Comparison of ENCODE assay signal across 31 mouse cellular contexts in the genomic region with DNA sequence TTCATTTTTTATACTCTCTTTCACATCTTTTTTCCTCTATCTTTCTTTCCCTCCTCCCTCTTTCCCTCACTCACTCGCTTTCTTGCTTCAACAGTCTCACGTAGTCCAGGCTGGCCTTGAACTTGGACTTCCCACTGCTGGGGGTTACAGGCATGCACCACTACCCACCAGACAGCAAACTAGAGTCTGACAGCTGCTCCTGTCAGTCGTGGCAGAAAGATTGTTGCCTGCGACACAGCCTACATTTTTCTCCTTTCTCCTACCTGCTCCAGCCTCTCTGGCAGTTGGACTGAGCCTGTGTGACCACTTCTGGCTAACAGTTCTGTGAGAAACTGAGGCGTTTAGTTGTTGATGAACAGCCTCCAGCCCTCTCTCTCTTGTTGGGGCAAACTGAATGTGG. TPM values are rescaled to one million over a fixed set of nuclear protein-coding genes. Genes with fewer than 3 reads are reported as not detected.
A peak's percentile ranks its signal among the peaks of the same experiment; 100 is the strongest.
DNase-seq lines count a peak whose midpoint lies in the region; ATAC-seq and TF ChIP-seq lines count a peak whose summit lies in the region.
"Had no signal": no experiment of that assay in that cellular context is flagged by ENCODE, and none has a peak within 500 bp of the region (broad histone marks: within the 10 kb centered on the region; RNA-seq: fewer than 3 reads in every experiment).

No protein-coding gene starts in this region.

- H3K79me2 ChIP-seq in myocyte (ENCODE audit: control insufficient read depth, insufficient read depth), result peaks cover 19% of the 10 kb centered on the region

- ATAC-seq in stomach, postnatal 0 days (ENCODE audit: low FRiP score, low TSS enrichment), result no peak
- ATAC-seq: CD4-positive, CD25-positive, alpha-beta regulatory T cell, adult 4 months; forebrain, embryonic 15.5 days; hindbrain, postnatal 0 days; inflammation-experienced regulatory T-cells, adult 6 months had no signal

- TF ChIP-seq EP300 in stomach, postnatal 0 days (optimal IDR thresholded peaks at IDR 0.05), result no peak

- H3K4me3 ChIP-seq in testis, adult 2 months (ENCODE audit: control insufficient read depth, low read depth, low read length), result peak overlapping the region; percentile 89
- H3K4me3 ChIP-seq in myocyte, result no peak overlapping the region
- no peak overlapping the region for H3K4me3 ChIP-seq in stomach, postnatal 0 days (ENCODE audit: low read depth, low read length)
- H3K4me3 ChIP-seq: embryonic facial prominence, embryonic 12.5 days; embryonic facial prominence, embryonic 15.5 days; erythroblast, embryonic 14.5 days; forebrain, embryonic 12.5 days; forebrain, embryonic 15.5 days; heart, embryonic 12.5 days; heart, embryonic 15.5 days had no signal

- no peaks in the 10 kb centered on the region for H3K9me3 ChIP-seq in stomach, postnatal 0 days (ENCODE audit: control insufficient read depth, low read length)
- H3K9me3 ChIP-seq: embryonic facial prominence, embryonic 12.5 days; embryonic facial prominence, embryonic 15.5 days; forebrain, embryonic 12.5 days; forebrain, embryonic 15.5 days; heart, embryonic 12.5 days; heart, embryonic 15.5 days had no signal

- no peak overlapping the region for H3ac ChIP-seq in myocyte (ENCODE audit: control insufficient read depth, insufficient read length)

- TF ChIP-seq CTCF in testis, adult 2 months (IDR thresholded peaks at IDR 0.05; ENCODE audit: control insufficient read depth, insufficient read depth, insufficient replicate concordance, low read depth, low read length), result no peak
- TF ChIP-seq CTCF in stomach, postnatal 0 days (IDR thresholded peaks at IDR 0.05; ENCODE audit: low read depth), result no peak

- H3K4me2 ChIP-seq in myocyte (ENCODE audit: low read depth), result no peak overlapping the region
- no peak overlapping the region for H3K4me2 ChIP-seq in stomach, postnatal 0 days (replicated peaks; ENCODE audit: low read depth)
- H3K4me2 ChIP-seq: embryonic facial prominence, embryonic 12.5 days; embryonic facial prominence, embryonic 15.5 days; forebrain, embryonic 12.5 days; forebrain, embryonic 15.5 days; heart, embryonic 12.5 days; heart, embryonic 15.5 days; hindbrain, embryonic 14.5 days had no signal

- no peak for DNase-seq in testis, postnatal 10 days (ENCODE audit: low spot score)
- DNase-seq in stomach, postnatal 0 days (ENCODE audit: low spot score), result no peak
- no peak for DNase-seq in adrenal gland, postnatal 25 days
- DNase-seq in layer of hippocampus, adult 8-10 months (ENCODE audit: low spot score in 2 of 2), result no peak
- DNase-seq: adrenal gland, postnatal 10 days; B cell, adult 2 months; cerebellum, adult 11 months; cerebellum, adult 2 months; cerebellum, adult 9-11 months; cerebellum, postnatal 25 days; gastrocnemius, postnatal 25 days; heart, adult 18-20 months; heart, postnatal 10 days; heart, postnatal 4 days had no signal

- 75% methylated on average over 5 of the region's 5 CpGs for WGBS in stomach, postnatal 0 days

- H3K4me1 ChIP-seq in testis, adult 2 months (ENCODE audit: control insufficient read depth, insufficient read depth, low read length), result peaks cover 5% of the 10 kb centered on the region
- 0 out of 2 replicates have a peak, but pooled peaks cover 2% of the 10 kb centered on the region for H3K4me1 ChIP-seq in stomach, postnatal 0 days (replicated peaks; ENCODE audit: control insufficient read depth, insufficient read depth)

- no peak overlapping the region for H3K9ac ChIP-seq in stomach, postnatal 0 days (ENCODE audit: low read length)
- H3K9ac ChIP-seq: embryonic facial prominence, embryonic 12.5 days; embryonic facial prominence, embryonic 15.5 days; forebrain, embryonic 12.5 days; forebrain, embryonic 15.5 days; heart, embryonic 12.5 days; heart, embryonic 15.5 days; hindbrain, embryonic 14.5 days had no signal

- H3K27ac ChIP-seq in testis, adult 2 months (ENCODE audit: control insufficient read depth, insufficient read depth, low read depth, low read length), result no peak overlapping the region
- peak overlapping the region; percentile 31; the same call in 1 of the 2 replicates for H3K27ac ChIP-seq in stomach, postnatal 0 days (replicated peaks)
- H3K27ac ChIP-seq: embryonic facial prominence, embryonic 12.5 days; embryonic facial prominence, embryonic 15.5 days; forebrain, embryonic 12.5 days; forebrain, embryonic 15.5 days; heart, embryonic 15.5 days; hindbrain, embryonic 14.5 days; hindbrain, postnatal 0 days had no signal

- peaks cover 2% of the 10 kb centered on the region for H3K36me3 ChIP-seq in testis, adult 2 months (ENCODE audit: control insufficient read depth, insufficient read depth, low read length)
- H3K36me3 ChIP-seq in myocyte (ENCODE audit: control insufficient read depth, insufficient read depth), result no peaks in the 10 kb centered on the region
- H3K36me3 ChIP-seq in stomach, postnatal 0 days (ENCODE audit: control insufficient read depth, insufficient read depth, low read length), result no peaks in the 10 kb centered on the region
- H3K36me3 ChIP-seq: embryonic facial prominence, embryonic 12.5 days; embryonic facial prominence, embryonic 15.5 days; forebrain, embryonic 12.5 days; forebrain, embryonic 15.5 days; heart, embryonic 12.5 days; heart, embryonic 15.5 days had no signal

- H3K27me3 ChIP-seq in testis, adult 2 months (ENCODE audit: control insufficient read depth, insufficient read depth, low read length), result no peaks in the 10 kb centered on the region
- H3K27me3 ChIP-seq in myocyte (ENCODE audit: control insufficient read depth, insufficient read depth, insufficient read length), result no peaks in the 10 kb centered on the region
- no peaks in the 10 kb centered on the region for H3K27me3 ChIP-seq in stomach, postnatal 0 days (ENCODE audit: control insufficient read depth, insufficient read depth, low read length)
- H3K27me3 ChIP-seq: Patski had no signal

- 0 out of 2 replicates have a peak, but pooled peaks have one; percentile 25 for TF ChIP-seq POLR2A in testis, adult 2 months (IDR thresholded peaks at IDR 0.05; ENCODE audit: control insufficient read depth, low read depth, low read length)
- no peak for TF ChIP-seq POLR2A in myocyte (IDR thresholded peaks at IDR 0.05; ENCODE audit: insufficient read length, low read depth)

TF ChIP-seq in myocyte, 11 proteins besides CTCF, POLR2A, EP300 and RAD21:
- TF ChIP-seq MYOG (IDR thresholded peaks at IDR 0.05; ENCODE audit: control insufficient read depth in 1 of 3, insufficient read depth in 1 of 3, insufficient read length in 2 of 3, low read depth in 2 of 3), result peak in 1 of 3 experiments; percentile 6
- no peak for TF ChIP-seq REST (IDR thresholded peaks at IDR 0.05; ENCODE audit: insufficient read depth, insufficient read length)
- peak in 2 of 3 experiments; percentile 62 to 75 for TF ChIP-seq MYOD1 (IDR thresholded peaks at IDR 0.05; ENCODE audit: control insufficient read depth in 1 of 3, insufficient read length in 2 of 3, low read depth in 2 of 3)
- TF ChIP-seq CEBPB (IDR thresholded peaks at IDR 0.05; ENCODE audit: insufficient read depth, poor library complexity, severe bottlenecking), result no peak
- TF ChIP-seq TCF12 (IDR thresholded peaks at IDR 0.05; ENCODE audit: insufficient read depth, poor library complexity, severe bottlenecking), result no peak

RNA-seq across cellular contexts. Expression of gene Rnf19b, which starts 2.5 kb away (rescaled TPM):
- 515 and 590 TPM in 2 replicates for polyA plus RNA-seq in testis, adult 2 months (2012; rRNA removed)
- 49.3 TPM for polyA plus RNA-seq in myocyte (2012; fragmentation: generic; extraction: Trizol)
- polyA plus RNA-seq in stomach, postnatal 0 days (2015; fragmentation: Nextera tagmentation; extraction: Ambion mirVana), result 7.0 and 7.6 TPM in 2 replicates
- total RNA-seq in adrenal gland, postnatal 25 days (2021), result 20.5 and 29.8 TPM in 2 replicates
- total RNA-seq in layer of hippocampus, adult 8-10 months (2022), result 10 to 100 TPM; 38.6 to 49.5 (median 41.8) TPM

RNA-seq across cellular contexts. Expression of gene Tmem54, which starts 49.8 kb away (rescaled TPM):
- polyA plus RNA-seq in testis, adult 2 months (2012; rRNA removed), result 0.42 and 2.4 TPM in 2 replicates
- polyA plus RNA-seq in myocyte (2012; fragmentation: generic; extraction: Trizol), result 0.41 TPM
- polyA plus RNA-seq in stomach, postnatal 0 days (2015; fragmentation: Nextera tagmentation; extraction: Ambion mirVana), result 106 and 115 TPM in 2 replicates
- total RNA-seq in adrenal gland, postnatal 25 days (2021), result not detected in 2 replicates
- not detected for total RNA-seq in layer of hippocampus, adult 8-10 months (2022)
- total RNA-seq: adrenal gland, adult 18-20 months; adrenal gland, postnatal 10 days; common myeloid progenitor, adult 5-6 weeks; gastrocnemius, adult 8-10 months; gastrocnemius, postnatal 25 days; heart, adult 18-20 months; heart, postnatal 10 days; heart, postnatal 4 days; hindbrain, postnatal 0 days had no signal
- polyA plus RNA-seq: CD4-positive, CD25-positive, alpha-beta regulatory T cell, adult 4 months; erythroblast, embryonic 14.5 days; forebrain, embryonic 15.5 days; hindbrain, embryonic 14.5 days; inflammation-experienced regulatory T-cells, adult 6 months; Patski had no signal

Comparison
In these comparisons a context has a peak if more than half of its experiments do, and no peak if none do; other contexts are left out.
1. RNA of gene Rnf19b, which starts 2.5 kb away (polyA plus RNA-seq): 515 to 590 TPM in testis, adult 2 months; 49.3 TPM in myocyte (single experiment) and 7.0 to 7.6 TPM in stomach, postnatal 0 days; every median in the first group is over 10 times any median in the second.
2. RNA of gene Tmem54, which starts 49.8 kb away (polyA plus RNA-seq): 106 to 115 TPM in stomach, postnatal 0 days; 0.42 to 2.4 TPM in testis, adult 2 months and 0.41 TPM in myocyte (single experiment); every median in the first group is over 10 times any median in the second.